Comparison of ENCODE assay signal across 8 mouse cellular contexts in the genomic region with DNA sequence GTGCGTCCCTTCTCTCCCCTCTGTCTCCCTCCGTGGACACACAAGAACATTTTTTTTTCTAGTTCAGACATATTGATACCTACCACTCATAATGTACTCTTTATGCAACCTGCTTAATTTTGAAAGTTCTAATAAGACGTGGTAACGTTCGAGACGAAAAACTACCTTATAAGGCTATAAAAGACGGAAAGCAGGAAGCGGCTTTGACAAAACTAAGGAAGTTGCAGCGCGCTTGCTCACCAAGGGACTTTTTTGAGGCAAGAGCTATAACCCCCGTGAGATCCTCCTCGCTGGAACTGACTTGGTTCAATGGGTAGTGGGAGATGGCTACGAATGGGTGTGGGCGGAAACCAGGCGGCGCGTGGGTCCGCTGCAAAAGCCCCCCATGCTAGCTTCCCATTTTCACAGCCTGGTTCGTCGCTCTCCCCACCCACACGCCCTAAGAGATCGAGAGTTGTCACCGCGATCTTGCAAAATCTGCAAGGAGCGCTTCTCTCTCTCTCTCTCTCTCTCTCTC. TPM values are rescaled to one million over a fixed set of nuclear protein-coding genes. Genes with fewer than 3 reads are reported as not detected.
DNase-seq lines count a peak whose midpoint lies in the region; ATAC-seq lines count a peak whose summit lies in the region.

No protein-coding gene starts in this region.

- peaks cover 21% of the 10 kb centered on the region for H3K4me1 ChIP-seq in forebrain, embryonic 12.5 days
- H3K4me1 ChIP-seq in neural tube, embryonic 15.5 days = peaks cover 33% of the 10 kb centered on the region

- peak overlapping the region; percentile 59 for H3K4me2 ChIP-seq in forebrain, embryonic 12.5 days
- peak overlapping the region; percentile 64 for H3K4me2 ChIP-seq in neural tube, embryonic 15.5 days

- H3K27me3 ChIP-seq in forebrain, embryonic 12.5 days = no peaks in the 10 kb centered on the region
- no peaks in the 10 kb centered on the region for H3K27me3 ChIP-seq in neural tube, embryonic 15.5 days (replicated peaks)

- DNase-seq in CD4-positive helper T cell, adult 2 months (ENCODE audit: low read depth, low spot score) = peak; percentile 89
- DNase-seq in adrenal gland, postnatal 36 days = peak; percentile 51 to 61
- peak; percentile 45 to 56 for DNase-seq in heart, postnatal 14 days
- DNase-seq in kidney, postnatal 4 days = peak; percentile 51 to 72
- DNase-seq in lung, adult 18-20 months = peak; percentile 68 to 77
- DNase-seq in testis, postnatal 14 days (ENCODE audit: low spot score) = peak; percentile 44

- intact Hi-C loops in heart, postnatal 14 days (cut with DNase I) = loop anchor here (2.0 to 5.0 kb wide), 2 partner anchors 37 to 126 kb away; a partner anchor contains a TSS

- H3K9ac ChIP-seq in forebrain, embryonic 12.5 days = peak overlapping the region; percentile 90
- peak overlapping the region; percentile 94 for H3K9ac ChIP-seq in neural tube, embryonic 15.5 days (replicated peaks)

- H3K36me3 ChIP-seq in forebrain, embryonic 12.5 days (replicated peaks) = no peaks in the 10 kb centered on the region
- no peaks in the 10 kb centered on the region for H3K36me3 ChIP-seq in neural tube, embryonic 15.5 days

- no peaks in the 10 kb centered on the region for H3K9me3 ChIP-seq in forebrain, embryonic 12.5 days
- H3K9me3 ChIP-seq in neural tube, embryonic 15.5 days (replicated peaks) = no peaks in the 10 kb centered on the region

- H3K27ac ChIP-seq in forebrain, embryonic 12.5 days = peak overlapping the region; percentile 97
- peak overlapping the region; percentile 97 for H3K27ac ChIP-seq in neural tube, embryonic 15.5 days (replicated peaks)

- peak overlapping the region; percentile 82 for H3K4me3 ChIP-seq in forebrain, embryonic 12.5 days (replicated peaks)
- H3K4me3 ChIP-seq in neural tube, embryonic 15.5 days (replicated peaks) = peak overlapping the region; percentile 81

- ATAC-seq in forebrain, embryonic 12.5 days (ENCODE audit: low FRiP score) = peak; percentile 9; the same call in 1 of the 2 replicates
- ATAC-seq in neural tube, embryonic 15.5 days (ENCODE audit: low FRiP score) = peak; percentile 45

- WGBS in forebrain, embryonic 12.5 days = under 1% methylated on average over 25 of the region's 25 CpGs
- WGBS in neural tube, embryonic 15.5 days = 0% methylated on average over 25 of the region's 25 CpGs

RNA-seq across cellular contexts. Expression of a gene that starts 1.0 kb away (rescaled TPM):
- 100 to 1,000 TPM; 143 to 176 TPM for total RNA-seq in adrenal gland, postnatal 36 days (2021)
- 237 and 251 TPM in 2 replicates for polyA plus RNA-seq in forebrain, embryonic 12.5 days (2016; fragmentation: Nextera tagmentation; extraction: Ambion mirVana)
- 100 to 1,000 TPM; 150 to 185 TPM for total RNA-seq in heart, postnatal 14 days (2021)
- polyA plus RNA-seq in neural tube, embryonic 15.5 days (2015; fragmentation: Nextera tagmentation; extraction: Ambion mirVana) = 214 and 250 TPM in 2 replicates

Comparison
In these comparisons a context has a peak if more than half of its experiments do, and no peak if none do; other contexts are left out.
1. Peak in every context shown above with its lines: DNase-seq, ATAC-seq, H3K4me3 ChIP-seq and H3K27ac ChIP-seq.